Mouse (Mus musculus): ENCODE results near the gene Olfr78.
A peak's percentile ranks its signal among the peaks of the same experiment; 100 is the strongest.

Olfr78 gene

GRCm38 (mm10) chr7:102759266-102759665, at the start of gene Olfr78, which contains the start of gene Olfr560:
Gene Olfr78, minus strand, starts transcription at chr7:102759471.
Gene Olfr560, minus strand, starts transcription at chr7:102759366.
- no peak for DNase-seq (ENCODE audit: low read depth)

- no peak for DNase-seq (ENCODE audit: low read depth)
Measured at GRCm38 (mm10) chr7:102803180-102803579, 43.9 kb upstream of the Olfr78 start, which contains the start of gene Olfr564. Gene Olfr564, plus strand, starts transcription at chr7:102803480.

- DNase-seq (ENCODE audit: low read depth): no peak
Measured at GRCm38 (mm10) chr7:102770921-102771320, 11.7 kb upstream of the Olfr78 start, which contains the start of gene Olfr561. Gene Olfr561, plus strand, starts transcription at chr7:102771221.

GRCm38 (mm10) chr7:102752086-102752485, 7.2 kb downstream of the Olfr78 start:
- DNase-seq (ENCODE audit: low read depth): peak; percentile 17

- DNase-seq (ENCODE audit: low read depth): no peak
Measured at GRCm38 (mm10) chr7:102737705-102738104, 21.6 kb downstream of the Olfr78 start.

- no peak for DNase-seq (ENCODE audit: low read depth)
Measured at GRCm38 (mm10) chr7:102733793-102734192, 25.5 kb downstream of the Olfr78 start.

GRCm38 (mm10) chr7:102727391-102727790, 31.9 kb downstream of the Olfr78 start, which contains the start of gene Olfr559:
Gene Olfr559, minus strand, starts transcription at chr7:102727491.
- DNase-seq (ENCODE audit: low read depth): no peak

- DNase-seq (ENCODE audit: low read depth): no peak
Measured at GRCm38 (mm10) chr7:102718970-102719369, 40.3 kb downstream of the Olfr78 start, which contains the start of gene Olfr33. Gene Olfr33, minus strand, starts transcription at chr7:102719070.

- no peak for DNase-seq (ENCODE audit: low read depth)
Measured at GRCm38 (mm10) chr7:102701915-102702314, 57.4 kb downstream of the Olfr78 start, which contains the start of gene Olfr558. Gene Olfr558, plus strand, starts transcription at chr7:102702215.

- DNase-seq (ENCODE audit: low read depth): no peak
Measured at GRCm38 (mm10) chr7:102698461-102698860, 60.8 kb downstream of the Olfr78 start.

GRCm38 (mm10) chr7:102695358-102696125, 63.7 kb downstream of the Olfr78 start, which contains the start of gene Olfr557:
Gene Olfr557, plus strand, starts transcription at chr7:102695910.
- peak; percentile 80 for DNase-seq (ENCODE audit: low read depth)

All from induced T-regulatory cell, adult 2 months (primary cell).